Mouse (Mus musculus): ENCODE data around the gene Sh3bp1.

Sh3bp1 gene

DNA sequence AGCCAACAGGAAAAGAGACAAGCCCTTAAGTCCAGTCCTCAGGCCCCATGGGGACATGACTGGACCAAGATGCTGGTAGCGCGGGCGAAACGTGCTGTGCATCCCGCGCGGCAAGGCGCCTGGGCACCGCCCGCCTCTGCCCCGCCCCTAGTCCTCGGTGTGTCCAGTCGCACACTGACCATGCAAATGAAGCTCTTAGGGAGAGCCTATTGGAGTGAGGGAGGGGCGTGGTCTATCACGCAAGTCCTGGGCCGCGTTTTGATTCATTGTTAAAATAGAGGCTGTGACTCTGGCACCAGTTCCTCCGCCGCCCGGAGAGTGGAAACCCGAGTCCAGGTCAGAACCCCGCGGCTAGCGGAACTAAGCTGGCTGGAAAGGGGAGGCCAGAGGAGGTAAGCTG lies 48.1 kb downstream of the Sh3bp1 start, which contains the start of gene Triobp:
Gene Triobp (plus strand): TSS at position 68 of the 400 bp plus-strand sequence.
- peak; percentile 91 for DNase-seq (ENCODE audit: low spot score)

DNA sequence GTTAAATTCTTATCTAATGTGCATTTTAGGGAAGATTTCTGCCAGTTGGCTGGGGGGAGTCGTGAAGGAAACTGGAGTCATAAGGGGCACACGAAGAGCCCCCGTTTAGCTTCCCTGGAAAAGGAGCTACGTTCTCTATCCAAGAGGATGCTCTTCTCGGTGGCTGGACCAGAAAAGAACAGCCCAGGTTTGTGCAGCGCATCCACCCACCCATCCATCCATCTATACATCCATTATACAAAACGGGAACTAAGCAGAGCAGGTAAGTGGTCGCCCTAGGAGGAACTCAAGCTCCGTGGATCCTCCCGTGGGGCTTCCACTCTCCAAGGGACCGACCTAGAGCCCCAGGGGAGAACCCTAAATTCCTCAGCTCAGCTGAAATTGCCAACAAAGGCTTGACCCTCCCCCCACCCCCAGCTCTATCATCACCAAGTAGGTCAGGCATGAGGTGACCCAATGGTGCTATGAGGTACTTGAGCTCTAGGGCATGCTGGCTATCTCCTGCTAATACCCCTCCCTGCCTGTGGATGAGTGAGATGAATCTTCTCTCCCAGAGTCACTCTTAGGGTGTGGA lies 48.7 kb downstream of the Sh3bp1 start:
- DNase-seq (ENCODE audit: low spot score): no peak

DNA sequence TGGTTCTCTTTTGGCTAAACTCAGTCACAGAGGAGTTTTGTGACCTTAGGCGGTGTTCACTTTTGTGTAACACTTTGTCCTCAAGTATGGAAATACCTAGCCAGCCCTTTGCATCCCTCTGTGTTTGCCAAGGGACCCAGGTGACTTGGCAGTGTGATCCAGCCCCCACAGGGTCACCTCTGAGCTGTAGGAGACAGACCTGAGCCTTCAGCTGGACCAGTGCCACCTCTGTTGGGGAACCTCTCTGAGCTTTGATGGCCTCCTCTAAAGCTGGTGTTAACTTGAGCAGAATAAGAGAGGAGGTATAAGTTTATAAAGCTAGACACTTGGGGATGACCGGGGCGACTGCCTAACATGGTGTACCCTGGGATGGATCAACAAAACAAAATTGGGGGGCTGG lies 49.3 kb downstream of the Sh3bp1 start:
- DNase-seq (ENCODE audit: low spot score): no peak

DNA sequence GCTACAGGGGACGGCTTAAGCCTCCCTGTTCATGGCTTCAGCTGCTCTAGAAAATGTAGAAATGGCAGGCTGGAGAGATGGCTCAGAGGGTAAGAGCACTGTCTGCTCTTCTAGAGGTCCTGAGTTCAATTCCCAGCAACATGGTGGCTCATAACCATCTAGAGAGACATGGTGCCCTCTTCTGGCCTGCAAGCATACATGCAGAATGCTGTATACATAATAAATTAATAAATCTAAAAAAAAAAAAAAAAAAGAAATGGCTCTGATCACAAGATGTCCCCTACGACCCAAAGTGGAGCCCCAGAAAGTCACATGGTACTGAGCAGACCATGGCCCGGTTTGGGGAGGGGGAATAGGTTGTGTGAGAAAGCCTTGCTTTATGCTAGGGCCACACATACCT lies 56.1 kb downstream of the Sh3bp1 start:
- DNase-seq (ENCODE audit: low spot score): no peak

DNA sequence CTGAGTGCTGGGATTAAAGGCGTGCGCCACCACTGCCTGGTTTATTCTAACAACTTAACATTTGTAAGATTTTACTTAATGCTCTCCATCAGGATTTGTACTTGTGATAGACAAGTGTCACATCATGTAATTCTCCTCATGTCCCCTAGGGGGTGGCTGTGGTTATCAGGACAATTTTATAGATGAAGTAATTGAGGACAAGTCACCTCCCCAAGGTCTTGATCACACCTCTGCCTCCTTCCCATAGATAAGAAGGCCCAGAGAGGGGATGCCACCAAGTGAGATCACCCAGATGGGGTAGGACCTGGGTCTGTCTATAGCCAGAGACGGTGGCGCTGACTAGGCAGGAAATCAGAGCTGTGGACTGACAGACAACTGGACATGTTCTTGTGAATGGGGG lies 56.8 kb downstream of the Sh3bp1 start:
- DNase-seq (ENCODE audit: low spot score): peak; percentile 40

DNA sequence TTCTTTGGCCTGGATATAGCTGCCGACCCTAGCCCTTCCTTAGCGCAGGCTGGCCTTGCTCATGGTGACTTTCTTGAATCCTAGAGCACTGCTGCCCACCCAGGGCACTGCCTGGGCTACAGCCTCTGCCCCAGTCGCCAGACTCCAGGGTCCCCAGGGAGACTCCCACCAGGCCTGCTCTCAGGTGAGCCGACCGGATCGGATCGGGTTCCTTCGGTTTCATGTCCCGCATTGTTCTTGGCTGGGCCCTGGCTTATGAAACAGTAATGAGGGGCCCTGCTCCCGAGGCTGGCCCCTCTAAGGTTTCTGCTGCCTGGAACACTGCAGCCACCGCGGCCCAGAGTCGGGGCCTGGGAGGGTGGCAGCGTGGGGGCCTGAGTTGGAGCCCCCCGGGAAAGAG lies 57.5 kb downstream of the Sh3bp1 start:
- DNase-seq (ENCODE audit: low spot score): no peak

DNA sequence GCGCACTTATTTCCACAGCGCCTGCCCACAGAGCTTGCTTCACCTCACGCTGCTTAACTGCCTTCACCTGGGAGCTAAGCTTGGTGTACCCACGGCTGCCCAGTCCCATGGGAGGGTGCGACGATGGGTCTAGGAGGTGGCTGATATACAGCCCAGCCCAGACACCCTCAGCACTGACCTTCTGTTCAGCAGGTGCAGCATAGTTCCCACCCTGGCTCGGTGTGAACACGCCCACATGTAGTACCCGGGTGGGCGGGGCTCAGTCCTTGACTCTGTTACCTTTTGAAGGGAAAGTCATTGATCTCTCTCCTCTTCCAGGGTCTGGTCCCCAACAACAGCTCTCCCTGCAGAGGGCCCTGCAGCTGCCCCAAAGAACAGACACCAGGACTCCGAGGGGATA lies 60.0 kb downstream of the Sh3bp1 start:
- no peak for DNase-seq (ENCODE audit: low spot score)

DNA sequence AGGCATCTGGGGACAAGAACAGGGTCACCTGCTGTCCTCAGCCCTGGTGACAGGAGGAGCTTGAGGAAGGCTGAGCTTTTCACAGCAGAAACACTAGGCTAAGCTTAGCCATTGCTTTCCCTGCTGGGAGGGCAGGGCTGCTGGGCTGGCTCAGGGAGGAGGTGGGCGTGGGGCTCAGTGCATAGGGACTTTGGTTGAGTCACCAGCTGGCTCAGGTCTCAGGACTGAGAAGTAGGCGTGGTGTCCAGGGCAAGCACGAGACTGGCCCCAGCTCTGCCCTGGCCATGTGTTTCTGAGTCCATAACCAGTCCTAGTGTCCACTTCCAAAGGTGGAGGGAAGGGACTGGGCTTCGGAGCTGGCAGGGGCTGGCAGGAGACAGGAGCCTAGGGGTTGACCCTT lies 60.5 kb downstream of the Sh3bp1 start:
- peak; percentile 45 for DNase-seq (ENCODE audit: low spot score)
